Mouse (Mus musculus): ENCODE measurements around the gene Gm13762.

GRCm38 (mm10) chr2:88980181-88980580 lies at the start of gene Gm13762:
- no peak for TF ChIP-seq EP300 (IDR thresholded peaks at IDR 0.05)
- TF ChIP-seq CTCF (IDR thresholded peaks at IDR 0.05), result no peak

All from lung, postnatal 0 days (tissue).